Mouse (Mus musculus) CD4-positive, CD25-positive, alpha-beta regulatory T cell, adult 2 months (primary cell): Measurements from ENCODE around the gene Susd4.

ENCODE experiments used
- DNase-seq: peaks from one replicate; pipeline ENCODE4 v3.0.0-alpha.2; 2012; ENCODE audit warnings: low read depth, low spot score

Gene Susd4

DNA sequence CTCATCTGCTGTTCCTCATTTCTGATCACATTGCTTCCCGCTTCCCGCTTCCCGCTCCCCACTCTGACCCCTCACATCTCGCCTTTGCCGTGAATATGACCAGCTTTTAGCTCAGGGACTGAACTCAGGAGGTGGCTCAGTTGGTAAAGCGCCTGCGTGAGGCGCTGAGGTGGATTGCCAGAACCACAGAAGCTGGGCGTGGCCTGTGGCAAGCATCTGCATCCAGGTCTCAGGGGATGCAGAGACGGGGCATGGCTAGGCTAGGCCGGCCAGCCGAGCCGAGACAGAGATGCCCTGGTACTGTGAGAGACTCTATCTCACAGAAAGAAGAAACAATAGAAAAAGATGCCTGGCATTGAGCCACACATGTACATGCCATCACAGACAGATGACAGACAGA lies 93.0 kb downstream of the Susd4 start:
- DNase-seq: no peak

DNA sequence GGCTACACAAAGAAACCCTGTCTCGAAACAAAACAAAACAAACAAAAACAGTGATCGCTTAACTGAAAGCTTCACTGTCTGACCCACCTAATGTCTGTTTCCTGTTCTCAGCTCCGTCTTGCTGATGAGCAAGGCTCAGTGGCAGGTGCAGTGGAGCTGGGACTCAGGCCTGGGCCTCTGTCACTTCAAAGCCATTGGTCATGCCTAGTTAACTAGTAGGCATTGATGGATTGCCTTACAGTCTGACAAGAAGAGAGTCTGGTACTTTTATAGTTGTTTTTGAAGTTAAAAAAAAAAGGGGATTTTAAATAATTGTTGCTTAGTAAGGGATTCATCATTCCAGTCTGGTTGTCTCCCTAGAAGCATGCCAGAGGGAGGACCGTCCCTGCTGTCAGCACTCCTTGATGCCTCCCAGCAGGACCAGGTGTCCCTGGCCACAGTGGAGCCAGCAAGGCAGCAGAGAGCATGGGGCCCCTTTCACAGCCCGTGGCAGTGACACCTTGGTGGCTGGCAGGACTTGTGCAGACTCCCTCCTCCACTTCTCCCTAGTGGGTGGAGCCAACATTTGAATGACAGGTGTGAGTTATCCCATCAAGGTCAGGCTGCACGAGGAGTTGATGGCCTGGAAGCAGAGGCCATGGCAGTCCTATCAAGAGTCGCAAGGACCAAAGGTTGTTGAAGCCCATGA lies 98.2 kb downstream of the Susd4 start:
- no peak for DNase-seq

DNA sequence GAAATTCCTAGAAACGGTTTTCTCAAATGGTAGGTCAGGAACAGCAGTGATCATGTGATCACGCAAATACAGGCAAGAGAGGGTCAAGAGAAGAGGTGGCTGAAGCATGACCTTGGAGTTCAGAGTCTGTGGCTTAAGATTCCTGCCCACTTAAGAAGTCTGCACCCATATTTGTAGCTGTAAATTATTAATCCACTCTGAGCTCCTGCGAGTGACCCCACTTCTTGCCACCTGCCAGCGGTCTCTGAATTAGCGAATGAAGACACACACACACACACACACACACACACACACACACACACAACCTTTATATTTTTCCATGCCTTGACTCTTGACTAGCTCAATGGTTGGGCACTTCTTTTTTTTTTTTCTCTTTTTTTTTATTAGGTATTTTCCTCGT lies 99.7 kb downstream of the Susd4 start:
- no peak for DNase-seq

DNA sequence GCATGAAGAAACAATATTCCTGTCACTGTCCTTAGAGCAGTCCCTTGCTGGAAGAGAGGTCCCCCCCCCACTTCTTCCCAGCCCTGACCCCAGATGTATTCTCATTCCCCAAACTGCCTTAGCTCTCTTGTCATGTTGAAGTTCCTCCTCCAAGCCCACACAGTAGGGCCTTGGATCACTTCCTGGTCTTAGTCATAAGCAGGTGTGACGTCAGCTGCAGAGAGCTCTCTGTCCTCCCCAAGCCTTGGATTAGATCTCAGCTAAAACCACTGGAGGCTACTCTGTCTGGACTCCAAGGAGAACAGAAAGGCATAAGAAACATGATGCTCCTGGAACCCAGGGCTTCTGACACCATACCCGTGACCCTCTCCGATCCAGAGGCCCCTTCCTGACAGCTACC lies 104.2 kb downstream of the Susd4 start:
- DNase-seq: no peak

DNA sequence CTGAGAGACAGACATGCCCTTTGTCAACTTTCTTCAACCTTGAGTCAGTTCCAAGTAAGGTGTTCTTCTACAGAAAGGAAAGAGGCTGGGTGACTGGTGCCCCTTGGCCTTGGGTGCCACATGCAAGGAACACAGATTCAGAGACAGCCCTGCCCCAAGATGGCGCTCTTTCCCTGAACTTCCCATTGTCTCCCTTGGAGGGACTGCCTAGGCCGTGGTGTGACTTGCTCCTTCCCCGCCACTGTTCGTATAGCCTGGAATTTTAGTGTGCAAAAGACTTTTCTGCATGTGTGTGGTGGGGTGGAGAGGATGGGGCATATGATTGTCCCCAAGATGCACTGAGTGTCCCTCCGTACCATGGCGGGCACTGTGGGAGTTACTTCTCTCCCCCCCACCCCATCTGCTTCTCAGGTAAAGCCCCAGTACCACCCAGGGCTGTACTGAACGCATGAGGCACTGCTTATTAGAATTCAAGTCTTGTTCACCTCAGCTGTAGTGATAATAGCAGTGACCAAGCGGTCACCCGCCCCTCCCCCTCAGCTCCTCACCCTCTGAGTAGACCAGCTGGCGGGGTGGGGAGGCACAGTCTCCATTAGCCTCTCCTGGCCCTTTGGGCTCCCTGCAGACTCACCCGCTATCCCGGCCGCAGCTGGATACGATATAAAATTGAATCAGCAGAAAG lies 104.9 kb downstream of the Susd4 start:
- peak; percentile 5 for DNase-seq

DNA sequence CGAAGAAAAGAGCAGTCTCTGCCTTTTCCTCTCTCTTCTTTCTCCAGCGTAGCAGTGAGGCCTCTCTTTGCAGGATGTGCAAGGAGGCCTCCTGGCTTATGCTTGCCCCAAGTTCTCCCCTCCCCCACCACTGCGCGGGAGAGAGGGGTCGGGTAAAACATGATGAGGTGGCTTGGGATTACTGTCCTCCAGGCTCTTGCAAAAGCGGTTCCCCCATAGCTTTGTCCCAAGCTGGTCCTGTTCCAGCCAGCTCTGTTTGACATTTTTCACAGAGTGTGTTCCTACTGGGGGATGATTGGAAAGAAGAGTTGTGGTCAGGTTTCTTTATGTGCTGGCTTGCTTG lies 105.4 kb downstream of the Susd4 start:
- DNase-seq: no peak

DNA sequence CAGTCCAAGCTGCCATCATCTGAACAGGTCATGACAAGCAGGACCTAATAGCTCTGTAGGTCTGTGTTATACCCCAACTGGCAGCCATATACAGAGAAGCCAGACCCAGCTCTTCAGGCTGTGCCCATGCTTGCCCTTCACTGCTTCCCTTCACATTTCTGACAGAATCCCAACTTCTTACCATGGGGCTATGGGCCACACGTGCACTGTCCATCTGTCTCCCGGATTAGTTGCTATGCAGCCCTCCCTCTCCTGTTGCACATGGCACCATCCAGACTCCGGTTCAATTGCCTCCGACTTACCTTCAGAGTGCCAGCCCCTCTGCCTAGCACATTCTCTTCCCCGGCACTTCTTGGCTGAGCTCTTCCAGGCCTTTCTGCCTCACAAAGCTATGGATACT lies 114.5 kb downstream of the Susd4 start:
- no peak for DNase-seq

DNA sequence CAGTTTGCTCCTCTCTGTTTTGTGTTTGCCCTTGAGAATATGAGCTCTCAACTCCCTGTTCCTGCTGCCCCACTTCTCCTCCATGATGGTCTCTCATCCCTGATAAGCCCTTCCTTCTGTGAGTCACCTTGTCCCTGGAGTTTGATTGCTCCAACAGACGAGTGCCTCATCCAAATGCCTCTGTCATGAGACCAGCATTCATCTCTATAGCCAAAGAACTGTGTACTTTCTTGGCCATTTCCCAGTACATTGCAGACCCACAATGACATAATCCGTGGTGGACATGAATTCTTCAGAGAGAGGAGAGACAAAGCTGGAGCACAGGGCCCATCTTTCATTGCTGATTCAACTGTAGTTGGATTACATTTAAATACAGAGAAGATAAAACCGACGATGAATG lies 115.1 kb downstream of the Susd4 start:
- DNase-seq: no peak

DNA sequence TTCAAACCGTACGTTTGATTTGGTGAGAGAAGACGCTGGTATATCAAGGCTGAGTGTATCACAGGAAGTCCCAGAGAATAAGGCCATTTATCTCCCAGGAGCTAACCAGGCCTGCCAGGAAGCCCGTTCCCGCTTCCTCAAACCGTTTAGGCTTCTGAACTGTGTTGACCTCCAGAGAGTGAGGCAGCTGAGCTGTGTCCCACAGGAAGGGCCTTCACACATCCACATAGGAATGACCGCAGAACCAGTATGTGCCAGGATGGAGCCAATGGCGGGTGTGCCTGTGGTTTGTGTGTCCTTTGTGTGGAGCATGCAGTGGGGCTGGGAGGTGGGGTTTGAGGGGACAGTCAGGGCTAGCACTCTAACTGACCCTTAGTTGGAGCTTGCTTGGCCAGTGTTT lies 117.6 kb downstream of the Susd4 start:
- DNase-seq: no peak

DNA sequence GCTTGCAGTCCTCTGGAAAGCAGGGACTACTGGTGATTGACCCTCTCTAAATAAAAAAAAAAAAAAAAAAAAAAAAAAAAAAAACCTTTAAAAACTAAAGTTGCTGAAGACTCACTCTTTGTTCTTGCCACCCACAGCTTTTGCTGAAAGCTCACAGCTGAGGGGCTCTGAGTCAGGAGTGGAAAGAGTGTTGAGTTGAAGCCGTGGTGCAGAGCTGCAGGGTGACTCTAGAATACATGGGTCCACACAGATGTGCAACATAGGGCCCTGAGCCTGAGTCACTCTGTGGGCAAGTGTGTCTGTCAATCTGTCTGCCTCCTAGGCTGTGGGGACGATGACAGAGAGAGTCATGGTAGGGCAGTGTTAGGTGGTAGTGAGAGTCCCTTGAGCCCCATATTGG lies 119.0 kb downstream of the Susd4 start:
- DNase-seq: no peak

DNA sequence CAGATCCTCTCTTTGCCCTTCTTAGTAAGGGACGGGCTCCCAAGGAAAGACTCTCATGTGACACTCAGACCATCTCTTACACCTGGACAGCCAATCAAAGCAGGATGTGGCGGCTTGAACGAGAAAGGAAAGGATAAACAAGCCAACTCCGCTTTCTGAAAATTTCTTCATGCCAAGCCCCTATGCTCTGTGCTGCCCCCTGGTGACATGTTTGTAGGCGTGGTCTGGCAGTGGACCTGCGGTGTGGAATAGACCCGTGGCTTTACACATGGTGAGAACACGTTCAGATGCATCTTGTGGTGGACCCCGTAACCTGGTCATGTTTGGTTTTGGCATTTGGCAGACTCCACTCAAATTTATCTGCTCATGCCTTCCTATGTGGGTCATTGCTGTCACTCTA lies 132.0 kb downstream of the Susd4 start:
- peak; percentile 60 for DNase-seq

DNA sequence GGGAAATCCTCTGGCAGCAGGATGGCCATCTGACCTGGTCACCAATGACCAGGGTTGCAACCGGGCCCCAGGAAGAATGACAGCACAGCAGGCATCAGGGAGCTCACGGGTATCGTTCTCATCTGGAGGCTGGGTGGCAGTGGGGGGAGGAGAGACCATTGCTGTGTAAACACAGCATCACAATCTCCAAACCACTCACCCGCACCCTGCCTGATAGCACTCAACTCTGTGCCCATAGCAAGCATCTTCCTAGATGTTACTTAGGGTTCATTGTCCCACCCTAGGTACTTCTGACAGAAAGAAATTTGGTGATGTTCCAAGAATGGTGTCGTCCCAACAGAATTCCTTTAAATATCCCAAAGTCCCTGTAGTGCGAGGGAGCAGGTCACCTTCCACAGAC lies 133.4 kb downstream of the Susd4 start:
- no peak for DNase-seq

DNA sequence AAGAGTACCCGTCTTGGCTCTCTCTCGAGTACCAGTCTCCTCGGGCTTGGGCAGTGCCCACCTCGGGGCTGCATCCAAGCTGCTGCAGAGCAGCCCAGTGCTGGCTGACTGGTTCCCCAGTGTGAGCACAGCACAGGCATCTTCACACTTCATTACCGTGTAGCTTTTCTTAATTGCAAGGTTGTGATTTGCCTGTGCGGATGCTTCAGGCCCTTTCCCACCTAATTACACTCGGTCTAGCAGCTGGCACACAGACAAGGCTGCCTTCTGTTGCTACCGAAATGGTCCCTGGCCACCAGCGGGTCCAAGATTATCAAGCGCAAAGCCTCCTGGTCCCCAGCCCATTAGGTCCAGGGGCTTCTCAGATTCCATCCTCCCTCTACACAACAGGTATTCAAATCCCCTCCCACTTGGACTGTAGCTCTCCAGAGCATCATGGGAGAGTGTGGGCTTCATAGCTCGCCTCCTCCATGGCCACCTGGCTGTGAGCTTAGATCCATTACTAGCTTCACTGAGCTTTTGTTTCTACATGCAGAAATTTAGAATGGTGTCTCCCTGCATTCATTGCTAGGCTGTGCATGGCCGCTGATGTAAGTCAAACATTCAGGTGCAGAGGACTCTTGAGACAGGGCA lies 134.0 kb downstream of the Susd4 start:
- DNase-seq: no peak

DNA sequence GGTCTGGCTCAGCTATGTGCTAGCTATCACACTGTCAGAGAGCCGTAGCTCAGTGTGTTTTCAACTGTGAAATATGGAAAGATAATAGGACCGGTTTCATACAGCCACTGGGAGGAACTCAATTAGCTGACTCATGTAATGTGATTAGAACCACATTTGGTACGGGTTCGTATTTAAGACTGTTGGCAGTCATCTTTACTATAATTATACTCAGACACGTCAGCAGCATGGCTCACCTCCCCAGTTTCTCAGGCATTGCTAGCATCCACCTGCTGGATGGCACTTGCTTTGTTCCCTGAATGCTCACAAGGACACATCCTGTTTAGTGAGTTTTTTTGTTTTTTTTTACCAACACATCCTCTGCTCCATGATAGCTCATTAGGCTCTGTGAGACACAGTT lies 138.4 kb downstream of the Susd4 start:
- no peak for DNase-seq

DNA sequence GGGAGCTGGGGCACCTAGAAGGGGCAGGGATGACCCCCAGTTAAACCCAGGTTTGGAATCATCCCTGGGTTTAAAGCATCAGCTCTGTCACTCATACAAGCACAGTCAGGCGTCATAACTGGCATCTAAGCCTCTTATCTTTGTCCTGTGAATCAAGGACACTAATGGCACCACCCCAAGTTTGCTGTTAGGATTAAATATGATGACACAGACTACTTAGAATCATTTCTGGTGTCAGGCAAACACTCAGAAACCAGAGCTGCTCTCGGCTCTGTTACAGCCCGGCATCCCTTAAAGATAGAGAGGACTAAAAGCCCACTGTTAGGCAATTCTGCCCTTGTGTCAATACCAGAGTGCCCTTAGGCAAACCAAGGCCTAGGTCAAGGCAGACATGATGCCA lies 139.2 kb downstream of the Susd4 start:
- DNase-seq: no peak

DNA sequence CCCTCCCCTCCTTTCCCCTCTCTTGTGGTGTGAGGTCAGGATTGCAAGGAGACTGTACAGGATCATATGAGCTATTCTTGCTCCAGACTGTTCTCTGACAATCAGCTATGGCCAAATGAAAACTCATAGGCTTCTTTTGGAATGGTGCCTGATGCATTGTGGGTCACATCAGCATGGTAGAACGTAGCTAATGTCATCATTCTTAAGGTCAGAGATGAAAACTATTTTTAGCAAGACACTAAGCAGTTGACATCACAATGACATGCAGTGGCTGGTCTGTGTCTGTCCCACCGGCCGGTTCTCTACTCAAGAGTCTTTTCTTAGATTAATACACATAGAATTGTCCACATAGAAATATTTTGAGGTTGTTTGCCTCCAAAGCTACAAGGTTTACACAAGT lies 142.0 kb downstream of the Susd4 start:
- no peak for DNase-seq

DNA sequence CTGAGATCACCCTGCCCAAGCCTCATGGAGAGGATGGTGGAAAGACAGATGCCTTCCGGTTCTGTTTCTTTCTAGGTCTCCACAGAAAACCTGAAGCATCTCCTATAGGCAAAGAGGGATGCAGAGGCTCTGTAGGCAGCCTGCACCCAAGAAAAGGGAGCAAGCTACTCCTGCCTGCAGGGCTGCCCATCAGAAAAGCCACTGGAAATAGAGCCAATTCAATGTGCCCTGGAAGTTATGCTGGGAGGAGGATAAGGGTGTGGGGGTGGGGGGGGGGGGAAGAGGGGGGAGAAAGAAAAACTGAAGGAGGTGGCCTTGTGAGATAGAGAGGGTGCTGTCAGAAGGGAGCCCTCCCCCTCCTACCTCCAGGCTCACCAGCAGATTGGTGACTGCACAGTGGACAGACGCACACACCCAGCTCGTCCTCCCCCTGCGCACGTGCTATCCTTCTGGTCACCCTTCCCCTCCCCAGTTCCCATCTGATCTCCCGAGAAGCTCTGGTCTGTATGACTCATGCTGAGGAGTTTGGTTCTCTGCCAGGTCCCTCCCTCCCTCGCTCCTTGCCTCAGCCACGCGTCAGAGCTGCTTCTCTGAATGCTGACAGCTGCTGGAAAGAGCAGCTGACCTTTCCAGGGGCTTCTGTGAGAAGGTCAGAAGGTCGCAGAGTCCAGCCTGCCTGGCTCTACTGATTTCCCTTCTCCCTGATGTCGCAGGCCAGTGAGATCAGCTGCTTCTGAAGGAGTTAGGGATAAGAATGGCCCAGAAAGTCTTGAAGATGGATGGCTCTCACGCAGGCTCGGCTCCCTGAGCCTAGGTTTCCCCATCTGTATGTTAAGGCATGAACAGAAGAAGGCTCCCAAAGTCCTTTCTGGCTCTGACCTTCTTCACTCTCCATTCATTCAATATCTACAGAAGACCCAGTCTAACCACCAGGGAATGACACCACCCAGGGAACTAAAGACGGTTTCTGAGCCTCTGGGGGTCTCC lies 144.7 kb downstream of the Susd4 start:
- DNase-seq: no peak

DNA sequence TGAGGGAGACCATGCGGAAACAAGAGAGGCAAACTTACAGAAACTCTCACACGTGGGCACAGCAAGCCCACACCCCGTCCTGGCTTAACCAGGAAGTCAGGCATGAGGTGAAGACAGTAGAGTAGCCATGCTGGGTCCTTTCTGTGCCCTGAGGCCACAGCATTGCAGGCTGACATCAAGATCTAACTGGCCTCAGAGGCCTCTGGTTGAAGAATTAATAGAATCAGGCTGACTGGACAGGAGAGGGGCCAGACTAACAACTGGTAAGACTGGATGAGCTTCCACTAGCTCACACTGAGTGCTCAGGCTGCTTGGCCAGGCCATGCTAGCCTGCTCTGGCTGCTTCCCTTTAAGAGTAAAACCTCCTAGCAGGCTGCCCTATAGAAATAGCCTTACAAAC lies 145.4 kb downstream of the Susd4 start:
- no peak for DNase-seq

DNA sequence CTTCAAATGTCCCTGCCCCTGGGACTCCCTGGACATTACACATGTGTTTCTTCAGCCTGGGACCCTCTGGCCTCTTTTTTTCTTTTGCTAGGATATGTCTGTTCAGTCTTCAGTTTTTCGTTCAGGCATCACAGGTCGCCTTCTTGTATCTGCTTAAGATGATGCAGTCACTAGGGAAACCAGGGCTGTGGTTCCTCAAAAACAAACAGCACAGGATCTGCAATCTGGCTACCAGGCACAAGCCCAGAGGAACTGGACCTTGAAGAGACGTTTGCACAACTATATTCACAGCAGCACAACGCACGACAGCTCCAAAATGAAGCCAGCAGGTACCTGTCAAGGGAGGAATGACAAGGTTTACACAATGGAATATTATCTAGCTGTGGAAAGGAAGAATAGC lies 145.9 kb downstream of the Susd4 start:
- no peak for DNase-seq

DNA sequence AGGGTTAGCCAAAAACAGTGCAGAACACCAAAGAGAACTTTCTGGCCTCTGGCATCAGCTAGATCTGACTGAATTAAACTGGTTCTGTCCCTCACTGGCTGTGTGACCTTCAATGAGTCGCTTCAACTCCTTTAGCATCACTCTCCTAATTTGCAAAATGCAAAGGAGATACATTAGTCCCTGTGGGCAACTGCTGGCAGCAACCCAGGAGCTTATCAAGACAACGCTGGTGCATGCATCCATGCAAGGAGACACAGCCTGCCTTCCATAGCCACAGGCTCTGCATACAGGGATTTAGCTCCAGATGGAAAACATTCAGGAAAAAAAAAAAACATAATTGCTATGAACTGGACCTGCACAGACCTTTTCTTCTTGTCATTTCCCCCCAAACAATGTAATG lies 148.9 kb downstream of the Susd4 start:
- DNase-seq: no peak

DNA sequence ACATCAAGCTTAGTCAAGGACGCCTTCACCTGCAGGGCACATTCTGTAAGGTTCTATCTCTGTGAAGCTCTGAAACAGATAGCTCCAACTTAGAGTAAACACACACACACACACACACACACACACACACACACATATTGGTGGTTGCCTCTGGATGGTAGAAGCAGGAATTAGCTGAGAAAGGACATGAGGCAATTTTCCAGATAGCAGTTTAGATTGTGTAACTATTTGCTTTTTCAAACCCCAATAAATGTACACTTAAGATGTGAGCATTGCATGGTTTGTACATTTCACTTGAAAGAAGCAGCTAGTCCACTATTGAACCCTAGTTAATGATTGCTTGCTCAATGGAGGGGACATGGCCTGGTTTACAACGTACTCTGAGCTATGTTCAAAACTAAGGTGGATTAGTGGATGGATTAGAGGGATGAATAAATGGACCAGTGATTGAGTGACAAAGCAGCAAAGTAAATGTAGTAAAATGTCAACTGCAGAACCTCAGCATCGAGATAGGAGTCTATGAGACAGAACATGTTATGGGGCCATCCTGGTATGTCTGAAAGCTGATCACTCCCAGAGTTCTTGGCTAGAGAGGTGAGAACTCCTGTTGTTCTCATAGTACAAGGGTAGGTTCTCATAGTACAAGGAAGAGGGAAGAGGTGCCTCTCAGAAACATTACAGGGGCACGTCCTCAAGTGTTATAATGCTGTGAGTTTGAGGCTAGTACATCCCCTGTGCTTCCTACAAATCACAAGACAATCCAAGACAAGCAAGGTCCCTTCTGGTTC lies 150.7 kb downstream of the Susd4 start:
- DNase-seq: no peak
